Mouse (Mus musculus): ENCODE data around the gene Slc6a20a. TPM values are rescaled to one million over a fixed set of nuclear protein-coding genes. Genes with fewer than 3 reads are reported as not detected.

Slc6a20a gene
- polyA plus RNA-seq, 1 experiment from 2014 or later, result 0.69 TPM

GRCm38 (mm10) chr9:123597376-123597775 is 81.3 kb downstream of the Slc6a20a start:
- Histone ChIP-seq H3K9me3 (ENCODE audit: low read length) (no peaks in the 10 kb centered on the region), H3K4me3 (ENCODE audit: low read length) (no peak overlapping the region), H3K36me3 (ENCODE audit: insufficient read depth, low read length) (peaks cover 8% of the 10 kb centered on the region), H3K27me3 (ENCODE audit: insufficient read depth, low read length) (no peaks in the 10 kb centered on the region), H3K4me1 (ENCODE audit: insufficient read depth, low read length) (no peaks in the 10 kb centered on the region), H3K27ac (ENCODE audit: low read length) (no peak overlapping the region), H3K9ac (replicated peaks; ENCODE audit: low read length) (no peak overlapping the region), H3K4me2 (replicated peaks; ENCODE audit: low read depth, low read length) (no peak overlapping the region)
- no peak for ATAC-seq (ENCODE audit: low FRiP score, low TSS enrichment)
- WGBS, result 94% methylated on average over 2 of the region's 2 CpGs

GRCm38 (mm10) chr9:123596910-123597309 is 81.8 kb downstream of the Slc6a20a start:
- Histone ChIP-seq H3K36me3 (ENCODE audit: insufficient read depth, low read length) (peaks cover 8% of the 10 kb centered on the region), H3K4me3 (ENCODE audit: low read length) (no peak overlapping the region), H3K27me3 (ENCODE audit: insufficient read depth, low read length) (no peaks in the 10 kb centered on the region), H3K9me3 (ENCODE audit: low read length) (no peaks in the 10 kb centered on the region), H3K27ac (ENCODE audit: low read length) (no peak overlapping the region), H3K4me1 (ENCODE audit: insufficient read depth, low read length) (no peaks in the 10 kb centered on the region), H3K4me2 (replicated peaks; ENCODE audit: low read depth, low read length) (no peak overlapping the region), H3K9ac (replicated peaks; ENCODE audit: low read length) (no peak overlapping the region)
- 100% methylated on average over 2 of the region's 2 CpGs for WGBS
- 0 out of 2 replicates have a peak, but pooled peaks have one; percentile 49 for ATAC-seq (ENCODE audit: low FRiP score, low TSS enrichment)

GRCm38 (mm10) chr9:123595194-123595593 is 83.5 kb downstream of the Slc6a20a start:
- H3K4me2 ChIP-seq (replicated peaks; ENCODE audit: low read depth, low read length), result no peak overlapping the region
- no peaks in the 10 kb centered on the region for H3K27me3 ChIP-seq (ENCODE audit: insufficient read depth, low read length)
- H3K27ac ChIP-seq (ENCODE audit: low read length), result no peak overlapping the region
- H3K4me1 ChIP-seq (ENCODE audit: insufficient read depth, low read length), result no peaks in the 10 kb centered on the region
- no peak overlapping the region for H3K9ac ChIP-seq (replicated peaks; ENCODE audit: low read length)
- ATAC-seq (ENCODE audit: low FRiP score, low TSS enrichment), result no peak
- WGBS, result 95% methylated on average over 4 of the region's 4 CpGs
- no peaks in the 10 kb centered on the region for H3K9me3 ChIP-seq (ENCODE audit: low read length)
- no peak overlapping the region for H3K4me3 ChIP-seq (ENCODE audit: low read length)
- H3K36me3 ChIP-seq (ENCODE audit: insufficient read depth, low read length), result peaks cover 11% of the 10 kb centered on the region

GRCm38 (mm10) chr9:123589240-123589910 is 89.3 kb downstream of the Slc6a20a start:
- ATAC-seq (ENCODE audit: low FRiP score, low TSS enrichment), result peak; percentile 74; the same call in 1 of the 2 replicates
- Histone ChIP-seq H3K36me3 (ENCODE audit: insufficient read depth, low read length) (peaks cover 19% of the 10 kb centered on the region), H3K4me1 (ENCODE audit: insufficient read depth, low read length) (no peaks in the 10 kb centered on the region), H3K4me2 (replicated peaks; ENCODE audit: low read depth, low read length) (no peak overlapping the region), H3K9ac (replicated peaks; ENCODE audit: low read length) (no peak overlapping the region), H3K27me3 (ENCODE audit: insufficient read depth, low read length) (no peaks in the 10 kb centered on the region), H3K27ac (ENCODE audit: low read length) (no peak overlapping the region), H3K9me3 (ENCODE audit: low read length) (no peaks in the 10 kb centered on the region), H3K4me3 (ENCODE audit: low read length) (no peak overlapping the region)
- 62% methylated on average over 7 of the region's 7 CpGs for WGBS

Other genes starting within 250 kb of the Slc6a20a start
- gene Limd1, start 200.2 kb downstream of the Slc6a20a start, polyA plus RNA-seq (2015; fragmentation: Nextera tagmentation; extraction: Ambion mirVana), result 55.7 and 58.1 TPM in 2 replicates
- gene Sacm1l, start 149.1 kb downstream of the Slc6a20a start, polyA plus RNA-seq (2015; fragmentation: Nextera tagmentation; extraction: Ambion mirVana), result 63.8 and 68.7 TPM in 2 replicates
- gene Slc6a20b, start 46.3 kb downstream of the Slc6a20a start, polyA plus RNA-seq (2015; fragmentation: Nextera tagmentation; extraction: Ambion mirVana), result 5.7 and 7.9 TPM in 2 replicates
- gene Ccr9, start 446 bp downstream of the Slc6a20a start, polyA plus RNA-seq (2015; fragmentation: Nextera tagmentation; extraction: Ambion mirVana), result 0.09 and 0.16 TPM in 2 replicates
- gene Lztfl1, start 38.8 kb upstream of the Slc6a20a start, polyA plus RNA-seq (2015; fragmentation: Nextera tagmentation; extraction: Ambion mirVana), result 48.1 and 48.4 TPM in 2 replicates
- 0.30 and 0.54 TPM in 2 replicates for gene Cxcr6, start 127.6 kb upstream of the Slc6a20a start, polyA plus RNA-seq (2015; fragmentation: Nextera tagmentation; extraction: Ambion mirVana)
- gene Fyco1, start 173.0 kb upstream of the Slc6a20a start, polyA plus RNA-seq (2015; fragmentation: Nextera tagmentation; extraction: Ambion mirVana), result 10.8 and 14.5 TPM in 2 replicates
- not detected in 2 replicates for gene Xcr1, start 183.1 kb upstream of the Slc6a20a start, polyA plus RNA-seq (2015; fragmentation: Nextera tagmentation; extraction: Ambion mirVana)